Mouse (Mus musculus) hindbrain, embryonic 14.5 days (tissue): ENCODE measurements around the gene Atp1a2. TPM values are rescaled to one million over a fixed set of nuclear protein-coding genes. Genes with fewer than 3 reads are reported as not detected.

Experiments used
- ATAC-seq: fragments of 200-750 bp; cut with Nextera tagmentation; 2 replicates; pipeline ENCODE4 v1.8.0; 2017; ENCODE audit warnings: moderate number of reproducible peaks, mild to moderate bottlenecking, moderate TSS enrichment, moderate library complexity; ENCODE audit not compliant: low FRiP score
- DNase-seq: peaks from one replicate; pipeline ENCODE4 v3.0.0-alpha.2; 2015; ENCODE audit warnings: low spot score
- H3K27ac ChIP-seq: fragments of 300-500 bp; sonication (generic); 2 replicates; pipeline ENCODE4 v1.5.1; 2014; ENCODE audit warnings: mild to moderate bottlenecking, moderate library complexity
- H3K27me3 ChIP-seq: fragments of 300-500 bp; sonication (generic); 2 replicates; pipeline ENCODE4 v1.6.1; 2014; ENCODE audit warnings: mild to moderate bottlenecking, low read length, mixed read lengths; ENCODE audit not compliant: control insufficient read depth, insufficient read depth
- H3K36me3 ChIP-seq: fragments of 300-500 bp; sonication (generic); replicated peaks from 2 replicates; pipeline ENCODE4 v1.6.1; 2014; ENCODE audit not compliant: control insufficient read depth, insufficient read depth
- H3K4me1 ChIP-seq: fragments of 300-500 bp; sonication (generic); replicated peaks from 2 replicates; pipeline ENCODE4 v1.6.1; 2014; ENCODE audit warnings: antibody characterized with exemption, low read length, mixed read lengths; ENCODE audit not compliant: control insufficient read depth, insufficient read depth
- H3K4me2 ChIP-seq: fragments of 300-500 bp; sonication (generic); replicated peaks from 2 replicates; pipeline ENCODE4 v1.6.1; 2014; ENCODE audit warnings: mild to moderate bottlenecking, moderate library complexity
- H3K4me3 ChIP-seq: fragments of 300-500 bp; sonication (generic); replicated peaks from 2 replicates; pipeline ENCODE4 v1.5.1; 2014; ENCODE audit warnings: mild to moderate bottlenecking, low read length
- H3K9ac ChIP-seq: fragments of 300-500 bp; sonication (generic); 2 replicates; pipeline ENCODE4 v1.6.1; 2014
- H3K9me3 ChIP-seq: fragments of 300-500 bp; sonication (generic); 2 replicates; pipeline ENCODE4 v1.6.1; 2016; ENCODE audit warnings: low read length; ENCODE audit not compliant: control insufficient read depth
- WGBS: fragments of 180-500 bp; shearing (Covaris S2); extraction: QIAGEN DNeasy Blood & Tissue Kit; methylation state at CpG from one replicate; pipeline ENCODE4 v1.1.7; 2014; 5-methylcytosine and 5-hydroxymethylcytosine counted together
- polyA plus RNA-seq: library from polyadenylated mRNA; unstranded; fragments of >200 nt; fragmentation: Nextera tagmentation; extraction: Ambion mirVana; gene quantifications from 2 replicates; pipeline ENCODE4 v1.2.1, GENCODE M21; 2014

Gene Atp1a2
- polyA plus RNA-seq, 1 experiment from 2014 or later: 29.5 TPM

GRCm38 (mm10) chr1:172302851-172303250, 5.0 kb upstream of the Atp1a2 start:
- no peak overlapping the region for H3K9ac ChIP-seq
- H3K4me3 ChIP-seq: no peak overlapping the region
- H3K9me3 ChIP-seq: no peaks in the 10 kb centered on the region
- H3K27ac ChIP-seq: no peak overlapping the region
- H3K4me1 ChIP-seq: peaks cover 21% of the 10 kb centered on the region
- ATAC-seq (no peak), DNase-seq (no peak)
- 5% methylated on average over 6 of the region's 6 CpGs for whole genome bisulfite sequencing
- no peaks in the 10 kb centered on the region for H3K36me3 ChIP-seq
- no peaks in the 10 kb centered on the region; the same call in 1 of the 2 replicates for H3K27me3 ChIP-seq
- no peak overlapping the region for H3K4me2 ChIP-seq

DNA sequence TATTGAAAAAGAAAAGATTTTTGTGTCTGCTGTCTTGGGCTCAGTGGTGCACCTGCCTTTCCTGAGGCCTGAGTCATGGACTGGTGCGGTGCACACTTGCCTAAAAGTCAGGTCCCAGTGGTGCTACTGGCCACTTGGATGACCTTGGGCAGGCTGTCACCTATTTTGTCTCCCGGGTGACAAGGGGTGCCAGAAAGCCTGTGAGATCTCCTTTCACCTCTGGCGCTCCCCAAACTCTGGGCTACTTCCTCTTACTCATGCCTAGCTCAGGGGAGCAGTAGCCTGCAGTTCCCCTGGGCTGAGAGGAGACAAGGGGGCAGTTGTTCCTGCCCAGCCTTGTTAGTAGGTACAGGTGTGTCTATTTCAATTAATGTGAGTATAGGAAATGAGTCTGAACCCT, 4.4 kb upstream of the Atp1a2 start:
- Histone ChIP-seq H3K9me3 (no peaks in the 10 kb centered on the region), H3K4me1 (peaks cover 22% of the 10 kb centered on the region), H3K36me3 (no peaks in the 10 kb centered on the region), H3K9ac (no peak overlapping the region), H3K4me3 (no peak overlapping the region), H3K4me2 (no peak overlapping the region), H3K27ac (no peak overlapping the region), H3K27me3 (no peaks in the 10 kb centered on the region; the same call in 1 of the 2 replicates)
- DNase-seq (no peak), ATAC-seq (no peak)
- 56% methylated on average over 3 of the region's 3 CpGs for WGBS

GRCm38 (mm10) chr1:172301180-172301579, 3.3 kb upstream of the Atp1a2 start:
- Histone ChIP-seq H3K27me3 (no peaks in the 10 kb centered on the region; the same call in 1 of the 2 replicates), H3K4me1 (peaks cover 22% of the 10 kb centered on the region), H3K4me3 (no peak overlapping the region), H3K9me3 (no peaks in the 10 kb centered on the region), H3K9ac (no peak overlapping the region), H3K4me2 (no peak overlapping the region), H3K27ac (no peak overlapping the region; the same call in 1 of the 2 replicates), H3K36me3 (no peaks in the 10 kb centered on the region)
- DNase-seq (no peak), ATAC-seq (peak; percentile 54; the same call in 1 of the 2 replicates)
- 24% methylated on average over 12 of the region's 12 CpGs for WGBS

GRCm38 (mm10) chr1:172300247-172300646, 2.4 kb upstream of the Atp1a2 start:
- H3K4me3 ChIP-seq: no peak overlapping the region
- ATAC-seq: no peak
- H3K4me2 ChIP-seq: no peak overlapping the region
- no peaks in the 10 kb centered on the region; the same call in 1 of the 2 replicates for H3K27me3 ChIP-seq
- H3K9ac ChIP-seq: no peak overlapping the region
- H3K4me1 ChIP-seq: peaks cover 22% of the 10 kb centered on the region
- H3K27ac ChIP-seq: no peak overlapping the region
- 59% methylated on average over 5 of the region's 5 CpGs for whole genome bisulfite sequencing
- H3K9me3 ChIP-seq: no peaks in the 10 kb centered on the region
- H3K36me3 ChIP-seq: no peaks in the 10 kb centered on the region
- DNase-seq: no peak

DNA sequence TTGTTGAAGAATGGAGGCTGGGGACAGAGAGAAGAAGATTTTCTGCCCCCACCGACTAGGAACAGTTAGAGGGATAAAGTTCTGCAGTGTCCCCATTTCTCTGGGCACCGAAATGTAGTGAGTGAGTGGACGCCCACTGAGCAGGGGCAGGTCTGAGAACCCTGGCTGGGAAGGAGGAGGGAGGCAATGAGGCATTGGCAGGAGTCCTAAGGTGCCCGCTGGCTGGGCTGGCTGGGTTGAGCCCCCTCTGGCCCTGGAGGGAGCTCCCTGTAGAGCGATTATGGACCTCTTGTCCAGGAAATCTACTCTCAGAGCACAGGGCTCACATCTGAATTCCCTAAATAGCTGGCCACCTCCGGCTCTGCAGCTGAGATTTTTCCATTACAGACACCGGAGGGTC, 1.7 kb upstream of the Atp1a2 start:
- Histone ChIP-seq H3K4me3 (no peak overlapping the region), H3K9me3 (no peaks in the 10 kb centered on the region), H3K9ac (no peak overlapping the region), H3K4me2 (no peak overlapping the region), H3K4me1 (peaks cover 22% of the 10 kb centered on the region), H3K36me3 (no peaks in the 10 kb centered on the region), H3K27me3 (no peaks in the 10 kb centered on the region; the same call in 1 of the 2 replicates), H3K27ac (no peak overlapping the region)
- DNase-seq (no peak), ATAC-seq (no peak)
- WGBS: 63% methylated on average over 7 of the region's 7 CpGs

- WGBS: 78% methylated on average over 6 of the region's 6 CpGs
- DNase-seq: no peak
Observed at GRCm38 (mm10) chr1:172296816-172297510, 901 bp downstream of the Atp1a2 start.

DNA sequence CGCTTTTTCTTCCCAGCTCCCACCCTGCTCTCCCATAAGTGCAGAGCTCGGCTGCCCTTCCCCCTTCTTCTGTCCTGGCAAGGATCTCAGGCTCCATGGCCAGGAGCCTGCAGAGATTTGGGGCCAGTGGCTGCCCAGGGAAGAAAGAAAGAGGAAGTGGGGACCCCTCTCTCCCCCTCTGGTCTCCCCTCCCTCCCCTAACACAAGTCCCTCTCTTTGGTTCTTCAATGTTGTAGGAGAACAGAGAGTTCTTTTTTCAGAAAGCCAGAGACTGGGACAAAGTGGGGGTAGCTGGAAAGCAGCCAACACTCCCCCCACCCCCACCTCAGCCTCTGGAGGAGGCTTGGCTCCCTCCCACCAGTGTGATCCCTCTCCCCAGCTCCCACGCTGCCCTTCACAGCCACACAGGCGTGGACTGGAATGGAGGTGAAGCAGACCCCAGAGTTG, 2.1 kb downstream of the Atp1a2 start:
- WGBS: 58% methylated on average over 4 of the region's 4 CpGs
- Histone ChIP-seq H3K4me2 (peak overlapping the region; percentile 44), H3K9me3 (no peaks in the 10 kb centered on the region), H3K36me3 (no peaks in the 10 kb centered on the region), H3K9ac (no peak overlapping the region), H3K4me3 (peak overlapping the region; percentile 33), H3K4me1 (peaks cover 7% of the 10 kb centered on the region), H3K27ac (peak overlapping the region; percentile 73), H3K27me3 (no peaks in the 10 kb centered on the region; the same call in 1 of the 2 replicates)
- ATAC-seq (peak; percentile 83), DNase-seq (no peak)

More at GRCm38 (mm10) chr1:172296816-172297510, 901 bp downstream of the Atp1a2 start:
- peak overlapping the region; percentile 44 for H3K4me2 ChIP-seq
- no peaks in the 10 kb centered on the region; the same call in 1 of the 2 replicates for H3K27me3 ChIP-seq
- no peaks in the 10 kb centered on the region for H3K36me3 ChIP-seq
- peak overlapping the region; percentile 33 for H3K4me3 ChIP-seq
- H3K9me3 ChIP-seq: no peaks in the 10 kb centered on the region
- no peak for ATAC-seq
- peak overlapping the region; percentile 73 for H3K27ac ChIP-seq
- peak overlapping the region; percentile 47 for H3K9ac ChIP-seq
- peaks cover 17% of the 10 kb centered on the region for H3K4me1 ChIP-seq

DNA sequence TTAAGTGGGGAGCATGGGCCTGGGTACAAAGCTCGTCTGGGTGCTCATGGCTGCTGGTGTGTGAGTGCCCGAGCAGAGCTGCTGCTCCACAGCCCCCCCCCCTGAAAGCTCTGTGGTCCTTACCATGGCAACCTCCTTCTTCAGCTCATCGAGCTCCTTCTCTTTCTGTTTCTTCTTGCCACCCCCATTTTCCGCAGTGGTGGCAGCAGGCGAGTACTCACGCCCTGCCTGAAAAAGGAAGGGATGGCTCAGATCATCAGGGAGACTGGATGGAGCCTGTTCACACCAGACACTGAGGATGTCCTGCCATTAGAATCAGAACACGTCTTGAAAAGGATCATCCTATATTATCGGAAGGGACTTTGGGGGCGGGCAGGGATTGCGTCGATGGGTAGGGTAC, 4.4 kb downstream of the Atp1a2 start:
- H3K4me1 ChIP-seq: peaks cover 6% of the 10 kb centered on the region; the same call in 1 of the 2 replicates
- H3K9ac ChIP-seq: no peak overlapping the region
- ATAC-seq (no peak), DNase-seq (no peak)
- H3K4me3 ChIP-seq: no peak overlapping the region
- H3K27ac ChIP-seq: no peak overlapping the region
- H3K9me3 ChIP-seq: no peaks in the 10 kb centered on the region
- no peaks in the 10 kb centered on the region for H3K27me3 ChIP-seq
- 0 out of 2 replicates have a peak, but pooled peaks cover 1% of the 10 kb centered on the region for H3K36me3 ChIP-seq
- no peak overlapping the region for H3K4me2 ChIP-seq
- WGBS: 81% methylated on average over 11 of the region's 11 CpGs

DNA sequence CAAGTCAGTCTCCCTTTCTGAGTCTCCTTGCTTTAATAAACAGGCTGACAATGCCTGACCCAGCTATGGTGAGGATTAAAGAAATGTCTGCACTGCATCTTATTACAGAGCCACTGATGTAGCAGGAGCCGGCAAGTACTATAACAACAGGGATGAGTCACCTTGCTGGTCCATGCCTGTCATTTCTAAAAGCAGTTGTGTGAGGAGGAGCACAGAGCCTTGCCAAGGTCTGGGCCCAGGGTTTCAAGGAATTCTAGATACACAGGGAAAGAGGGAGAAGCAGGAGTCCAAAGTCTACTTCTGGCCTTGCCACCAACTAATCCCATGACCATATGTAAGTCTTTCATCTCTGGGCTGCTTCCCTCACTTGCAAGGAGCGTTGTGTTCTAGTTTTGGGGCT, 5.0 kb downstream of the Atp1a2 start:
- 88% methylated on average over 2 of the region's 2 CpGs for WGBS
- no peak for DNase-seq
- Histone ChIP-seq H3K4me1 (peaks cover under 1% of the 10 kb centered on the region; the same call in 1 of the 2 replicates), H3K4me2 (no peak overlapping the region), H3K9me3 (no peaks in the 10 kb centered on the region), H3K4me3 (no peak overlapping the region), H3K36me3 (0 out of 2 replicates have a peak, but pooled peaks cover 3% of the 10 kb centered on the region), H3K27me3 (no peaks in the 10 kb centered on the region), H3K27ac (no peak overlapping the region), H3K9ac (no peak overlapping the region)
- ATAC-seq: no peak
